Mouse (Mus musculus) liver, adult 2 months (tissue): Measurements from ENCODE around the gene Mllt6. TPM values are rescaled to one million over a fixed set of nuclear protein-coding genes. Genes with fewer than 3 reads are reported as not detected.

Source experiments
- DNase-seq: peaks from one replicate; pipeline ENCODE4 v3.0.0-alpha.2; 2011; ENCODE audit warnings: low read depth, low spot score; ENCODE audit errors: extremely low read depth
- H3K27ac ChIP-seq: fragments of 200-500 bp; replicated peaks from 2 replicates; pipeline ENCODE4 v1.5.1; 2012; ENCODE audit warnings: low read depth, mild to moderate bottlenecking, control low read depth, inconsistent platforms, low read length; ENCODE audit not compliant: insufficient read depth
- H3K27me3 ChIP-seq: fragments of 200-500 bp; 2 replicates; pipeline ENCODE4 v1.6.1; 2012; ENCODE audit warnings: mild to moderate bottlenecking, moderate library complexity, low read length, inconsistent platforms; ENCODE audit not compliant: control insufficient read depth, insufficient read depth
- H3K36me3 ChIP-seq: fragments of 200-500 bp; 2 replicates; pipeline ENCODE4 v1.6.1; 2012; ENCODE audit warnings: low read length, inconsistent platforms; ENCODE audit not compliant: control insufficient read depth, insufficient read depth
- H3K4me1 ChIP-seq: fragments of 200-500 bp; 2 replicates; pipeline ENCODE4 v1.6.1; 2011; ENCODE audit warnings: low read length; ENCODE audit not compliant: control insufficient read depth, insufficient read depth
- H3K4me3 ChIP-seq: fragments of 200-500 bp; 2 replicates; pipeline ENCODE4 v1.5.1; 2011; ENCODE audit warnings: low read depth, mild to moderate bottlenecking, control low read depth, low read length, moderate library complexity; ENCODE audit not compliant: insufficient read depth
- H3K79me2 ChIP-seq: fragments of 200-500 bp; 2 replicates; pipeline ENCODE4 v1.6.1; 2012; ENCODE audit warnings: inconsistent platforms, mild to moderate bottlenecking, low read length, moderate library complexity; ENCODE audit not compliant: control insufficient read depth, insufficient read depth
- H3K9ac ChIP-seq: fragments of 200-500 bp; 2 replicates; pipeline ENCODE4 v1.6.1; 2012; ENCODE audit warnings: low read depth, mild to moderate bottlenecking, control low read depth, inconsistent platforms, low read length
- CTCF ChIP-seq: fragments of 200-500 bp; IDR thresholded peaks from 2 replicates; pipeline ENCODE4 v1.5.1; 2011; ENCODE audit warnings: low read depth, low read length, control low read depth
- POLR2A ChIP-seq: fragments of 200-500 bp; IDR thresholded peaks from 2 replicates; pipeline ENCODE4 v1.6.1; 2011; ENCODE audit warnings: low read length, control low read depth; ENCODE audit not compliant: insufficient read depth; ENCODE audit errors: extremely low read depth
- WGBS: fragments of 180-500 bp; shearing (Covaris S2); methylation state at CpG from one replicate; pipeline ENCODE4 v1.1.7; 2018; 5-methylcytosine and 5-hydroxymethylcytosine counted together
- polyA plus RNA-seq: library from polyadenylated mRNA; depleted of rRNA; stranded (reverse); fragments of >200 nt; gene quantifications from 2 replicates; pipeline ENCODE4 v1.2.3, GENCODE M21; 2012
- total RNA-seq: library from RNA; depleted of rRNA; stranded (reverse); fragments of >200 nt; gene quantifications from 2 replicates; pipeline ENCODE4 v1.2.3, GENCODE M21; 2014

Mllt6 gene
- total and polyA plus RNA-seq, 2 experiments: 3.8 to 11.2 TPM

- Histone ChIP-seq H3K27ac (no peak overlapping the region), H3K36me3 (peaks cover 2% of the 10 kb centered on the region; the same call in 1 of the 2 replicates), H3K27me3 (no peaks in the 10 kb centered on the region), H3K4me1 (peaks cover 14% of the 10 kb centered on the region), H3K4me3 (no peak overlapping the region), H3K9ac (no peak overlapping the region), H3K79me2 (no peaks in the 10 kb centered on the region)
- DNase-seq: no peak
- WGBS: 92% methylated on average over 8 of the region's 8 CpGs
- TF ChIP-seq CTCF (no peak), POLR2A (no peak)
Observed at GRCm38 (mm10) chr11:97716021-97716420, 52.8 kb downstream of the Mllt6 start.

GRCm38 (mm10) chr11:97717369-97718280, 54.4 kb downstream of the Mllt6 start:
- no peak overlapping the region for H3K27ac ChIP-seq
- no peak overlapping the region for H3K9ac ChIP-seq
- H3K4me1 ChIP-seq: peaks cover 14% of the 10 kb centered on the region
- 85% methylated on average over 26 of the region's 26 CpGs for WGBS
- no peak for TF ChIP-seq POLR2A
- TF ChIP-seq CTCF: no peak
- no peaks in the 10 kb centered on the region for H3K79me2 ChIP-seq
- no peak for DNase-seq
- no peaks in the 10 kb centered on the region for H3K27me3 ChIP-seq
- H3K36me3 ChIP-seq: peaks cover 13% of the 10 kb centered on the region; the same call in 1 of the 2 replicates
- H3K4me3 ChIP-seq: no peak overlapping the region

- DNase-seq: no peak
- no peak overlapping the region for H3K9ac ChIP-seq
- H3K79me2 ChIP-seq: no peaks in the 10 kb centered on the region
- peaks cover 11% of the 10 kb centered on the region for H3K4me1 ChIP-seq
- H3K36me3 ChIP-seq: peaks cover 13% of the 10 kb centered on the region; the same call in 1 of the 2 replicates
- TF ChIP-seq CTCF: no peak
- no peak for TF ChIP-seq POLR2A
- WGBS: 75% methylated on average over 15 of the region's 15 CpGs
- H3K4me3 ChIP-seq: no peak overlapping the region
- H3K27me3 ChIP-seq: no peaks in the 10 kb centered on the region
- no peak overlapping the region for H3K27ac ChIP-seq
Observed at GRCm38 (mm10) chr11:97718281-97718860, 55.2 kb downstream of the Mllt6 start.

GRCm38 (mm10) chr11:97719041-97719440, 55.8 kb downstream of the Mllt6 start:
- H3K4me1 ChIP-seq: peaks cover 9% of the 10 kb centered on the region; the same call in 1 of the 2 replicates
- 84% methylated on average over 4 of the region's 4 CpGs for WGBS
- no peak overlapping the region for H3K4me3 ChIP-seq
- peaks cover 13% of the 10 kb centered on the region; the same call in 1 of the 2 replicates for H3K36me3 ChIP-seq
- no peak overlapping the region for H3K27ac ChIP-seq
- no peak for DNase-seq
- H3K27me3 ChIP-seq: no peaks in the 10 kb centered on the region
- H3K79me2 ChIP-seq: no peaks in the 10 kb centered on the region
- no peak overlapping the region for H3K9ac ChIP-seq
- TF ChIP-seq POLR2A (no peak), CTCF (no peak)

GRCm38 (mm10) chr11:97721338-97721737, 58.1 kb downstream of the Mllt6 start:
- Histone ChIP-seq H3K36me3 (peaks cover 13% of the 10 kb centered on the region; the same call in 1 of the 2 replicates), H3K27ac (no peak overlapping the region), H3K79me2 (no peaks in the 10 kb centered on the region), H3K4me1 (0 out of 2 replicates have a peak, but pooled peaks cover 1% of the 10 kb centered on the region), H3K9ac (no peak overlapping the region), H3K4me3 (no peak overlapping the region), H3K27me3 (no peaks in the 10 kb centered on the region)
- no peak for DNase-seq
- WGBS: 93% methylated on average over 4 of the region's 4 CpGs
- no peak for TF ChIP-seq CTCF
- no peak for TF ChIP-seq POLR2A
